Mouse (Mus musculus): ENCODE data around the gene Usp35. TPM values are rescaled to one million over a fixed set of nuclear protein-coding genes. Genes with fewer than 3 reads are reported as not detected.

Gene Usp35
- polyA plus RNA-seq, 1 experiment from 2014 or later = 2.2 TPM

GRCm38 (mm10) chr7:97340907-97341849 lies 9.4 kb upstream of the Usp35 start:
- 68% methylated on average over 18 of the region's 18 CpGs for WGBS
- Histone ChIP-seq H3K27me3 (replicated peaks; ENCODE audit: control insufficient read depth, insufficient read depth, low read length) (no peaks in the 10 kb centered on the region), H3K27ac (replicated peaks; ENCODE audit: low read depth, low read length) (no peak overlapping the region)

GRCm38 (mm10) chr7:97339623-97340022 lies 7.8 kb upstream of the Usp35 start:
- Histone ChIP-seq H3K36me3 (ENCODE audit: control insufficient read depth, insufficient read depth, low read length) (no peaks in the 10 kb centered on the region), H3K4me2 (ENCODE audit: low read depth, low read length) (no peak overlapping the region), H3K27ac (replicated peaks; ENCODE audit: low read depth, low read length) (no peak overlapping the region), H3K9ac (ENCODE audit: low read depth, low read length) (no peak overlapping the region), H3K4me1 (ENCODE audit: control insufficient read depth, insufficient read depth, low read length) (no peaks in the 10 kb centered on the region), H3K4me3 (ENCODE audit: low read depth, low read length) (no peak overlapping the region), H3K27me3 (replicated peaks; ENCODE audit: control insufficient read depth, insufficient read depth, low read length) (no peaks in the 10 kb centered on the region), H3K9me3 (ENCODE audit: control insufficient read depth, low read length) (no peaks in the 10 kb centered on the region)
- DNase-seq (ENCODE audit: low spot score) (no peak), ATAC-seq (ENCODE audit: low read depth) (no peak)
- WGBS = 92% methylated on average over 7 of the region's 7 CpGs

More at GRCm38 (mm10) chr7:97340907-97341849, 9.4 kb upstream of the Usp35 start:
- ATAC-seq (ENCODE audit: low read depth) (no peak), DNase-seq (ENCODE audit: low spot score) (no peak)
- H3K9me3 ChIP-seq (ENCODE audit: control insufficient read depth, low read length) = no peaks in the 10 kb centered on the region
- H3K4me2 ChIP-seq (ENCODE audit: low read depth, low read length) = no peak overlapping the region
- H3K9ac ChIP-seq (ENCODE audit: low read depth, low read length) = no peak overlapping the region
- no peaks in the 10 kb centered on the region for H3K36me3 ChIP-seq (ENCODE audit: control insufficient read depth, insufficient read depth, low read length)
- H3K4me3 ChIP-seq (ENCODE audit: low read depth, low read length) = no peak overlapping the region
- peaks cover 9% of the 10 kb centered on the region for H3K4me1 ChIP-seq (ENCODE audit: control insufficient read depth, insufficient read depth, low read length)

- H3K4me1 ChIP-seq (ENCODE audit: control insufficient read depth, insufficient read depth, low read length) = no peaks in the 10 kb centered on the region
- H3K4me2 ChIP-seq (ENCODE audit: low read depth, low read length) = no peak overlapping the region
- no peaks in the 10 kb centered on the region for H3K9me3 ChIP-seq (ENCODE audit: control insufficient read depth, low read length)
- no peak overlapping the region for H3K27ac ChIP-seq (replicated peaks; ENCODE audit: low read depth, low read length)
- H3K9ac ChIP-seq (ENCODE audit: low read depth, low read length) = no peak overlapping the region
- ATAC-seq (ENCODE audit: low read depth) (no peak), DNase-seq (ENCODE audit: low spot score) (no peak)
- 84% methylated on average over 4 of the region's 4 CpGs for WGBS
- H3K27me3 ChIP-seq (replicated peaks; ENCODE audit: control insufficient read depth, insufficient read depth, low read length) = no peaks in the 10 kb centered on the region
- no peak overlapping the region for H3K4me3 ChIP-seq (ENCODE audit: low read depth, low read length)
- no peaks in the 10 kb centered on the region for H3K36me3 ChIP-seq (ENCODE audit: control insufficient read depth, insufficient read depth, low read length)
Measured at GRCm38 (mm10) chr7:97338593-97338992, 6.8 kb upstream of the Usp35 start.

GRCm38 (mm10) chr7:97336678-97337077 lies 4.9 kb upstream of the Usp35 start:
- Histone ChIP-seq H3K36me3 (ENCODE audit: control insufficient read depth, insufficient read depth, low read length) (no peaks in the 10 kb centered on the region), H3K27ac (replicated peaks; ENCODE audit: low read depth, low read length) (no peak overlapping the region), H3K4me3 (ENCODE audit: low read depth, low read length) (no peak overlapping the region), H3K9ac (ENCODE audit: low read depth, low read length) (no peak overlapping the region), H3K27me3 (replicated peaks; ENCODE audit: control insufficient read depth, insufficient read depth, low read length) (no peaks in the 10 kb centered on the region), H3K4me1 (ENCODE audit: control insufficient read depth, insufficient read depth, low read length) (0 out of 2 replicates have a peak, but pooled peaks cover 5% of the 10 kb centered on the region), H3K9me3 (ENCODE audit: control insufficient read depth, low read length) (no peaks in the 10 kb centered on the region), H3K4me2 (ENCODE audit: low read depth, low read length) (no peak overlapping the region)
- 88% methylated on average over 1 of the region's 1 CpGs for WGBS
- DNase-seq (ENCODE audit: low spot score) (no peak), ATAC-seq (ENCODE audit: low read depth) (no peak)

GRCm38 (mm10) chr7:97334406-97334805 lies 2.6 kb upstream of the Usp35 start:
- Histone ChIP-seq H3K27me3 (replicated peaks; ENCODE audit: control insufficient read depth, insufficient read depth, low read length) (no peaks in the 10 kb centered on the region), H3K27ac (replicated peaks; ENCODE audit: low read depth, low read length) (no peak overlapping the region), H3K9ac (ENCODE audit: low read depth, low read length) (no peak overlapping the region), H3K9me3 (ENCODE audit: control insufficient read depth, low read length) (no peaks in the 10 kb centered on the region), H3K4me1 (ENCODE audit: control insufficient read depth, insufficient read depth, low read length) (0 out of 2 replicates have a peak, but pooled peaks cover 14% of the 10 kb centered on the region), H3K4me3 (ENCODE audit: low read depth, low read length) (no peak overlapping the region), H3K4me2 (ENCODE audit: low read depth, low read length) (no peak overlapping the region), H3K36me3 (ENCODE audit: control insufficient read depth, insufficient read depth, low read length) (no peaks in the 10 kb centered on the region)
- ATAC-seq (ENCODE audit: low read depth) (no peak), DNase-seq (ENCODE audit: low spot score) (no peak)
- 71% methylated on average over 2 of the region's 2 CpGs for WGBS

GRCm38 (mm10) chr7:97333113-97333898 lies 1.5 kb upstream of the Usp35 start:
- H3K9me3 ChIP-seq (ENCODE audit: control insufficient read depth, low read length) = no peaks in the 10 kb centered on the region
- DNase-seq (ENCODE audit: low spot score) (no peak), ATAC-seq (ENCODE audit: low read depth) (no peak)
- 84% methylated on average over 6 of the region's 6 CpGs for WGBS
- H3K27me3 ChIP-seq (replicated peaks; ENCODE audit: control insufficient read depth, insufficient read depth, low read length) = no peaks in the 10 kb centered on the region
- no peaks in the 10 kb centered on the region for H3K36me3 ChIP-seq (ENCODE audit: control insufficient read depth, insufficient read depth, low read length)
- H3K4me3 ChIP-seq (ENCODE audit: low read depth, low read length) = peak overlapping the region; percentile 72
- H3K27ac ChIP-seq (replicated peaks; ENCODE audit: low read depth, low read length) = no peak overlapping the region
- H3K4me1 ChIP-seq (ENCODE audit: control insufficient read depth, insufficient read depth, low read length) = 0 out of 2 replicates have a peak, but pooled peaks cover 14% of the 10 kb centered on the region
- no peak overlapping the region for H3K9ac ChIP-seq (ENCODE audit: low read depth, low read length)
- peak overlapping the region; percentile 68 for H3K4me2 ChIP-seq (ENCODE audit: low read depth, low read length)

GRCm38 (mm10) chr7:97332667-97333041 lies 834 bp upstream of the Usp35 start:
- DNase-seq (ENCODE audit: low spot score) = no peak
- 3% methylated on average over 9 of the region's 9 CpGs for WGBS
- Histone ChIP-seq H3K36me3 (ENCODE audit: control insufficient read depth, insufficient read depth, low read length) (no peaks in the 10 kb centered on the region), H3K4me2 (ENCODE audit: low read depth, low read length) (peak overlapping the region; percentile 68), H3K4me1 (ENCODE audit: control insufficient read depth, insufficient read depth, low read length) (0 out of 2 replicates have a peak, but pooled peaks cover 14% of the 10 kb centered on the region), H3K27ac (replicated peaks; ENCODE audit: low read depth, low read length) (no peak overlapping the region), H3K4me3 (ENCODE audit: low read depth, low read length) (peak overlapping the region; percentile 72), H3K9ac (ENCODE audit: low read depth, low read length) (peak overlapping the region; percentile 72), H3K9me3 (ENCODE audit: control insufficient read depth, low read length) (no peaks in the 10 kb centered on the region), H3K27me3 (replicated peaks; ENCODE audit: control insufficient read depth, insufficient read depth, low read length) (no peaks in the 10 kb centered on the region)
- peak; percentile 23; the same call in 1 of the 2 replicates for ATAC-seq (ENCODE audit: low read depth)

GRCm38 (mm10) chr7:97330931-97331645 lies 732 bp downstream of the Usp35 start:
- H3K27ac ChIP-seq (replicated peaks; ENCODE audit: low read depth, low read length) = no peak overlapping the region
- H3K9me3 ChIP-seq (ENCODE audit: control insufficient read depth, low read length) = no peaks in the 10 kb centered on the region
- H3K4me3 ChIP-seq (ENCODE audit: low read depth, low read length) = peak overlapping the region; percentile 72
- H3K4me1 ChIP-seq (ENCODE audit: control insufficient read depth, insufficient read depth, low read length) = 0 out of 2 replicates have a peak, but pooled peaks cover 14% of the 10 kb centered on the region
- H3K9ac ChIP-seq (ENCODE audit: low read depth, low read length) = peak overlapping the region; percentile 72
- no peaks in the 10 kb centered on the region for H3K36me3 ChIP-seq (ENCODE audit: control insufficient read depth, insufficient read depth, low read length)
- DNase-seq (ENCODE audit: low spot score) (no peak), ATAC-seq (ENCODE audit: low read depth) (no peak)
- WGBS = 58% methylated on average over 11 of the region's 11 CpGs
- peaks cover 12% of the 10 kb centered on the region for H3K27me3 ChIP-seq (replicated peaks; ENCODE audit: control insufficient read depth, insufficient read depth, low read length)
- peak overlapping the region; percentile 68 for H3K4me2 ChIP-seq (ENCODE audit: low read depth, low read length)
